Mouse (Mus musculus): ENCODE results near the gene Tas2r120. TPM values are rescaled to one million over a fixed set of nuclear protein-coding genes. Genes with fewer than 3 reads are reported as not detected.
"Not testable (repeated sequence)": the region's sequence is repeated elsewhere in the genome, so short reads cannot be mapped to it uniquely, and the experiment has no call there.

The Tas2r120 gene
- not detected in 2 replicates for polyA plus RNA-seq (2014; fragmentation: Nextera tagmentation; extraction: Ambion mirVana)

- Histone ChIP-seq H3K27me3 (replicated peaks; ENCODE audit: control insufficient read depth, insufficient read depth, low read length) (no peaks in the 10 kb centered on the region), H3K4me1 (replicated peaks; ENCODE audit: control insufficient read depth, insufficient read depth, low read length) (no peaks in the 10 kb centered on the region), H3K4me3 (ENCODE audit: low read depth, low read length) (no peak within 1 kb of the TSS), H3K9me3 (ENCODE audit: control insufficient read depth, low read length) (no peaks in the 10 kb centered on the region), H3K36me3 (ENCODE audit: control insufficient read depth, insufficient read depth, low read length) (no peaks in the 10 kb centered on the region), H3K4me2 (no peak within 1 kb of the TSS), H3K27ac (ENCODE audit: low read depth, low read length) (no peak within 1 kb of the TSS), H3K9ac (ENCODE audit: low read depth, low read length) (no peak within 1 kb of the TSS)
- DNase-seq (ENCODE audit: low spot score) (no peak), ATAC-seq (replicated peaks; ENCODE audit: low FRiP score) (no peak)
Observed at GRCm38 (mm10) chr6:132656653-132657052, at the start of gene Tas2r120. Tas2r120 (plus strand) TSS chr6:132656953.

GRCm38 (mm10) chr6:132649399-132649798 lies 7.4 kb upstream of the Tas2r120 start:
- no peak overlapping the region for H3K9ac ChIP-seq (ENCODE audit: low read depth, low read length)
- H3K27me3 ChIP-seq (replicated peaks; ENCODE audit: control insufficient read depth, insufficient read depth, low read length): no peaks in the 10 kb centered on the region
- no peak overlapping the region for H3K4me2 ChIP-seq
- no peaks in the 10 kb centered on the region for H3K4me1 ChIP-seq (replicated peaks; ENCODE audit: control insufficient read depth, insufficient read depth, low read length)
- no peaks in the 10 kb centered on the region for H3K36me3 ChIP-seq (ENCODE audit: control insufficient read depth, insufficient read depth, low read length)
- H3K27ac ChIP-seq (ENCODE audit: low read depth, low read length): no peak overlapping the region
- ATAC-seq (replicated peaks; ENCODE audit: low FRiP score): no peak
- DNase-seq (ENCODE audit: low spot score): no peak
- H3K4me3 ChIP-seq (ENCODE audit: low read depth, low read length): no peak overlapping the region
- no peaks in the 10 kb centered on the region for H3K9me3 ChIP-seq (ENCODE audit: control insufficient read depth, low read length)

DNA sequence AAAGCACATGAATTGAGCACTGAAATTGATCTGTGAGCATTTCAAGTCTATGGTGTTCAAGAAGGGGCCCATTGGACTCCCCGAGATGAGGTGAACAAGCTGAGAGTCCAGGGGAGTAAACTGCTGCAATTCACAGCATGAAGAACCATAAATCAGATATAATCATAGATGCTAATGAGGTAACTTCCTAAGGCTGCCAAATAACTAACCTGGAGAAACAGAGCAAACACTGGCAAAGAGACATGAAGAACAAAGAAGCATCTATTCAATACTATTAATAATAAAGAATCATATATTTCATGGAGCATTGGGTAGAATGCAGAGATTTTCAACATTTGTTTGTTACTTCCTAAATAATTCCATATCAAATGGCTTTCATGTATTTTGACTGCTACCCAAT lies 5.3 kb upstream of the Tas2r120 start, which contains the start of gene A630073D07Rik:
Gene A630073D07Rik (minus strand): TSS at position 101 of the 400 bp plus-strand sequence.
- WGBS: 67% methylated on average over 1 of the region's 1 CpGs
- Histone ChIP-seq H3K9me3 (ENCODE audit: control insufficient read depth, low read length) (no peaks in the 10 kb centered on the region), H3K4me2 (no peak within 1 kb of the TSS), H3K4me1 (replicated peaks; ENCODE audit: control insufficient read depth, insufficient read depth, low read length) (no peaks in the 10 kb centered on the region), H3K36me3 (ENCODE audit: control insufficient read depth, insufficient read depth, low read length) (no peaks in the 10 kb centered on the region), H3K27ac (ENCODE audit: low read depth, low read length) (no peak within 1 kb of the TSS), H3K9ac (ENCODE audit: low read depth, low read length) (no peak within 1 kb of the TSS), H3K4me3 (ENCODE audit: low read depth, low read length) (no peak within 1 kb of the TSS), H3K27me3 (replicated peaks; ENCODE audit: control insufficient read depth, insufficient read depth, low read length) (no peaks in the 10 kb centered on the region)
- ATAC-seq (replicated peaks; ENCODE audit: low FRiP score) (no peak), DNase-seq (ENCODE audit: low spot score) (no peak)

DNA sequence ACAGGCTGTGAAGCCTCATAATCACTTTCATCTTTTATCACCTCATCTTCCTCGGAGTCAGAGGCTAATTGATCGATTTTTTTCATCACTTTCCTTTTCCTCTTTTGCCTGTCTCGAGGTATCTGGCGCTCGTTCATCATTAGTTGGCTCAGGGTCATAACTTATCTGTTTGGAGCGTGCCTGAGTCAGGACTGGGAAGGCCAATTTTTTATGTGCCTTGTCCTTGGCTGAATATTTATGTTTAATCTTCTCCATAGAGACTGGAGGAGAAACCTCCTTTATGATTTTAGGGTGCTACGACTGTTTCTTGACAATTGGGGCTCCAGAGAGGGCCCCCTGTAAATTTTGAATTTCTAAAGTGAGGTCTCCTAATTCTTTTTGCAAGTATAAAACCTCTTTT lies 34.8 kb downstream of the Tas2r120 start:
- not testable (repeated sequence) for ATAC-seq (replicated peaks; ENCODE audit: low FRiP score)
- WGBS: 71% methylated on average over 7 of the region's 7 CpGs

GRCm38 (mm10) chr6:132700907-132701306 lies 44.2 kb downstream of the Tas2r120 start, which contains the start of gene Tas2r121:
Tas2r121 (minus strand) TSS chr6:132701007.
- no peak for DNase-seq (ENCODE audit: low spot score)
- WGBS: 51% methylated on average over 1 of the region's 1 CpGs

More for the DNA sequence above, 34.8 kb downstream of the Tas2r120 start:
- H3K4me2 ChIP-seq; H3K27me3 ChIP-seq (replicated peaks; ENCODE audit: control insufficient read depth, insufficient read depth, low read length); H3K27ac ChIP-seq (ENCODE audit: low read depth, low read length); H3K9ac ChIP-seq (ENCODE audit: low read depth, low read length); H3K4me1 ChIP-seq (replicated peaks; ENCODE audit: control insufficient read depth, insufficient read depth, low read length); H3K4me3 ChIP-seq (ENCODE audit: low read depth, low read length); H3K9me3 ChIP-seq (ENCODE audit: control insufficient read depth, low read length); H3K36me3 ChIP-seq (ENCODE audit: control insufficient read depth, insufficient read depth, low read length); DNase-seq (ENCODE audit: low spot score): not testable (repeated sequence)

More at GRCm38 (mm10) chr6:132700907-132701306, 44.2 kb downstream of the Tas2r120 start, which contains the start of gene Tas2r121:
- ATAC-seq (replicated peaks; ENCODE audit: low FRiP score): no peak
- H3K4me1 ChIP-seq (replicated peaks; ENCODE audit: control insufficient read depth, insufficient read depth, low read length): no peaks in the 10 kb centered on the region
- no peak within 1 kb of the TSS for H3K9ac ChIP-seq (ENCODE audit: low read depth, low read length)
- H3K36me3 ChIP-seq (ENCODE audit: control insufficient read depth, insufficient read depth, low read length): no peaks in the 10 kb centered on the region
- no peaks in the 10 kb centered on the region for H3K9me3 ChIP-seq (ENCODE audit: control insufficient read depth, low read length)
- no peaks in the 10 kb centered on the region for H3K27me3 ChIP-seq (replicated peaks; ENCODE audit: control insufficient read depth, insufficient read depth, low read length)
- no peak within 1 kb of the TSS for H3K4me3 ChIP-seq (ENCODE audit: low read depth, low read length)
- no peak within 1 kb of the TSS for H3K27ac ChIP-seq (ENCODE audit: low read depth, low read length)
- H3K4me2 ChIP-seq: no peak within 1 kb of the TSS

Other genes with a start within 250 kb of the Tas2r120 start
- gene Prh1, start 87.1 kb upstream of the Tas2r120 start, polyA plus RNA-seq (2014; fragmentation: Nextera tagmentation; extraction: Ambion mirVana): not detected in 2 replicates
- gene Prp2, start 61.0 kb upstream of the Tas2r120 start, polyA plus RNA-seq (2014; fragmentation: Nextera tagmentation; extraction: Ambion mirVana): not detected in 2 replicates
- not detected in 2 replicates for gene A630073D07Rik, start 5.4 kb upstream of the Tas2r120 start, polyA plus RNA-seq (2014; fragmentation: Nextera tagmentation; extraction: Ambion mirVana)
- gene Tas2r121, start 44.1 kb downstream of the Tas2r120 start, polyA plus RNA-seq (2014; fragmentation: Nextera tagmentation; extraction: Ambion mirVana): not detected in 2 replicates
- not detected in 2 replicates for gene Tas2r122, start 55.0 kb downstream of the Tas2r120 start, polyA plus RNA-seq (2014; fragmentation: Nextera tagmentation; extraction: Ambion mirVana)
- gene Tas2r115, start 81.1 kb downstream of the Tas2r120 start, polyA plus RNA-seq (2014; fragmentation: Nextera tagmentation; extraction: Ambion mirVana): not detected in 2 replicates
- not detected in 2 replicates for gene Tas2r124, start 97.8 kb downstream of the Tas2r120 start, polyA plus RNA-seq (2014; fragmentation: Nextera tagmentation; extraction: Ambion mirVana)
- not detected in 2 replicates for gene Tas2r102, start 105.2 kb downstream of the Tas2r120 start, polyA plus RNA-seq (2014; fragmentation: Nextera tagmentation; extraction: Ambion mirVana)
- not detected in 2 replicates for gene Tas2r136, start 121.2 kb downstream of the Tas2r120 start, polyA plus RNA-seq (2014; fragmentation: Nextera tagmentation; extraction: Ambion mirVana)
- gene Tas2r117, start 145.9 kb downstream of the Tas2r120 start, polyA plus RNA-seq (2014; fragmentation: Nextera tagmentation; extraction: Ambion mirVana): not detected in 2 replicates
- not detected in 2 replicates for gene Tas2r123, start 190.2 kb downstream of the Tas2r120 start, polyA plus RNA-seq (2014; fragmentation: Nextera tagmentation; extraction: Ambion mirVana)
- gene Tas2r116, start 198.5 kb downstream of the Tas2r120 start, polyA plus RNA-seq (2014; fragmentation: Nextera tagmentation; extraction: Ambion mirVana): not detected in 2 replicates
- gene Tas2r110, start 211.1 kb downstream of the Tas2r120 start, polyA plus RNA-seq (2014; fragmentation: Nextera tagmentation; extraction: Ambion mirVana): not detected in 2 replicates
- gene Tas2r113, start 236.1 kb downstream of the Tas2r120 start, polyA plus RNA-seq (2014; fragmentation: Nextera tagmentation; extraction: Ambion mirVana): not detected in 2 replicates

Data from liver, embryonic 11.5 days (tissue).